Mouse (Mus musculus) right cerebral cortex, postnatal 36 days (tissue): ENCODE measurements around the gene Prepl.

Experiments used
- DNase-seq, 2 experiments: peaks; one replicate each; pipeline ENCODE4 v3.0.0; 2022; ENCODE audit warnings: low spot score in 2 of 2, mixed read lengths in 1 of 2

The Prepl gene

DNA sequence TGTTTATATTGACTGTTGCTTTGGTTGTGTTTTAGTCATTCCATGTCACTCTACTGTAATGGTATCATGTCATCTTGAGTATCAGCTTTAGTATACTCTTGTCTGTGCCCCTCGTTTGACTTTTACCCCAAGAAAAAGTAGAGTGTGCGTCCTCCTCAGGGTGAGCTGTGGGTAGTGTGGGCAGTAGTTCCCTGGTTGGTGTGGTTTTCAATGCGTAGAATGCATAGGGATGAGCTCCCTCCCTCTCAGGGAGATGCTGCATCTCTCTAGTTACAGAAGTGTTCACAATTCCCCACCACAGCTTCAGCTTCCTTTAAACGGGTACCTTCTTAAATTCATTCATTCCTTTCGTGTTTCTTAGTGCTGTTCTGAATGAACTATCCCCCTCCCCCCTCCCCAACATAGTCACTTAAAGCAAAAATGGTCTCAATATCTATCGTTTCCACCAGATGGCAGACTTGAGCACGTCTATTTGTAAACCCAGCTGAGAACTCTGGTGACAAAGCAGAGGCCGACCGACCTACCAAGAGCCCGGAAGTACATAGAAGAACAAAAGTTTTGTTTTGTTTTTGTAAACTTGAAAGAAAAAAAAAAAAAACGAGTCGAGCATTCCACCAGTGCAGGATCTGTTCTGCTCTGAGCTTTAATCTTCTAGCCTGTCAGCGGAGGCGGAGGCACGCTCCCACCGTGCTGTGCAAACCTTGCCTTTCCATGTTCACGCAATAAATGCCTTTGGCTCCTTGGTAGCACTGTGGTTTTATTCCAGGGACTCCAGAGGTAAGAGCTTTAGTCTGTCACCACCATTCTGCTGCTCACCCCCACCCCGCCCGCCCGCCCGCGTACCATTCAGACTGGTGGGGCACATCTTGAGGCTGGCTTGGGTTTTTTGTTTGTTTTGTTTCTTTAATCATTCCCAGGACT lies 66.5 kb downstream of the Prepl start:
- DNase-seq, result no peak

DNA sequence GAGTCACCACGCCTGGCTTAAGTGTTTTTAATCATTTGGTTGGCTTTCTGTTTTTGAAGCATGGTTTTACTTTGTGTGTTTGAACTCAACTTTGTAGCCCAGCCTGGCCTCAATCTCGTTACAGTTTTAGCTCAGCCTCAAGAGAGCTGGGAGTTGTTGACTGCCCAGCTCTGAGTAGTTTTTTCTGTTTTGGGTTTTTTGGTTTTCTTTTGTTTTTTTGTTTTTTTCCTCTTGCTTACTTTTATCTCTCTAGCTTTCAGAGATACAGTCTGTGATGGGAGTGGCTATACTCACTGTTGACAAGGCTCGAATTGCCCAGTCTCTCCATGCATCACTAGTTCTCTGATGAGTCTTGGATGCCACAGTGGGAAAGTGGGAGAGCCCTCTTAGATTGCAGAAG lies 69.7 kb downstream of the Prepl start:
- no peak for DNase-seq

DNA sequence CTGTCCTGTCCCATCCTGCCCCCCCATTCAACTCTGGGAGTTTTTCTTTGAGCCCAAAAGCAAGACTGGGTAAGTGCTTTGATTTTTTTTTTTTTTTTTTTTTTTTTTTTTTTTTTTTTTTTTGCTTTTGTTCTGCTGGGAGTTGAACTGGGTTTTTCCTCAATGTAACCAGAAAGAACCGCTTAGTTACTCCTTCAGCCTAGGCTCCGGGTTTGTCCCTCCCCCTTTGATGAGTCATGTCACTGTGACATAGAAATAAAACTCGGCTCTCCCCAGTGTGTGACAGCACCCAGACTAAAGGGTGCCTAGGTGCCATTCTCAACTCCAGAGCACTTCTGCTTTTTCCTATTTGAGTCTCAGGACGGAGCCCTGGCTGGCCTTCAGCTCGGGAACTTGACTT lies 71.2 kb downstream of the Prepl start:
- no peak for DNase-seq

- DNase-seq, result no peak
Observed at GRCm38 (mm10) chr17:85018344-85018743, 71.7 kb downstream of the Prepl start.

- no peak for DNase-seq
Observed at GRCm38 (mm10) chr17:85014632-85015031, 75.4 kb downstream of the Prepl start.

DNA sequence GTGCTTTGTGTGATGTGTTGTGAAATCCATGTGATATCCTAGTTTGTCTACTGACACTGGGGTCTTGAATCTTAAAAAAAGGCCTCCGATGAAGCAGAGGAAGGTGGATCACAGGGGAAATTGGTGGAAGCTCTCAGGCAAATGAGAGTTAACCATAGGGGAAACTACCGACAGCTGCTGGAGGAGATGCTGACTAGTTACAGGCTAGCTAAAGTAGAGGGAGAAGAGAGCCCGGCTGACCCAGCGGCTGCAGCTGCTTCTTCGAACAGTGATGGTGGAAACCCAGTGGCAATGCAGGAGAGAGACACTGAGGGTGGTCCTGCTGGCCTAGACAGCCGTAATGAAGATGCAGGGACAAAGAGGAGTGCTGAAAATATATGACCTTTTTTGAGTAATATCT lies 76.6 kb downstream of the Prepl start:
- no peak for DNase-seq
